Mouse (Mus musculus) thymus, postnatal 10 days (tissue): ENCODE data around the gene Tcf20.

Source experiments
- DNase-seq, 2 experiments: peaks; one replicate each; pipeline ENCODE4 v3.0.0; 2021; ENCODE audit warnings: low spot score in 2 of 2

Gene Tcf20

DNA sequence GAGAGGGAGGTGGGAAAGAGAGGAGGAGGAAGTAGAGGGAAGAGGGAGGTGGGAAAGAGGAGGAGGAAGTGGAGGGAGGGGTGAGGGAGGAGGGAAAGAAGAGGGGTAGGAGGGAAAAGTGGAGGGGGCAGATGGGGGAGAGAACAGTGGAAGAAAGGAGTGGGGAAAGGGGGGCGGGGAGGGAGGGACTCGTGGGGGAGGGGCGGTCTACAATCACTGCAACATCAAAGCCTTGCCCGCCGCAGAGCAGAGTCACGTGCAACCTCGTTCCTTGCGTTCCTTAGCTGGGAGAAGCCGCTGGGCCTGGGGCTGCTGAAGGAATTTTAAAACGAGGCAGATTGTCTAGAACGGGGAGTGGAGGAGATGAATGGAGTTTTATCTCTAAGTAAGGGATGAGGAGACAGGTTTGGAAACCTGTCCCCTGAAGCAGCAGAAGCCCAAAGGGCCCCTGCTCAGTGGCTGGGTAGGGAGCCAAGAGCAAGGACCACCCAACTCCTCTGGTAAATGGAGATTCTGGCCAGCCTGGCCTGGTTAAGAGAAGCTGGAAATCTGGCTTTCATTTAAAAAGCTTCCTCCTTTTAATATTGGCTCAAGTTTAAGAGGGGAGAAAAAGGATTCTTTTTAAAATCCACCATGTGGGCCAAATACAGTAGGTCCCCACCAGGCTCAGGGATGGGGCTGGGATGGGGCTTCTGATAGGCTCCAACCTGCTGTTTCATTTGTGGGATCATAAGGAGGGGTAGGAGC is 62.8 kb downstream of the Tcf20 start:
- no peak for DNase-seq

DNA sequence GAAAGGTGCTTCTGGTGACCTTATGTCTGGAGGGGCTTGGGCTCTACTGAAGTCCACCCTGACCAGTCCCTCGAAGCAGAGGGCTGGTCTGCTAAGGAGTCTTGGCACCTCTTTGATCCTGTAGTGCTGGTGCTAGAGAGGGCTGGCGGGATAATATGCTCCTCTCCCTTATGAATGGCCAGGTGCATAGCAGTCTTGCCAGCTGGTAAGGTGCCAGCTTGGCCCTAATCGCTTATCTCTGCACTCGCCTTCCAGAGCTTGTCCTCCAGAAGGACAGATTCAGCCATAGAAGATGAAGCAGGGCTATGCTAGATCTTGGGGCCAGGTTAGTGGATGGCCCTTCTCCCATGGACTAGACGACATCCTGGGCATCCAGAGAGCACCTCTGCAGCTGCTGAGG is 64.1 kb downstream of the Tcf20 start:
- DNase-seq, result no peak

DNA sequence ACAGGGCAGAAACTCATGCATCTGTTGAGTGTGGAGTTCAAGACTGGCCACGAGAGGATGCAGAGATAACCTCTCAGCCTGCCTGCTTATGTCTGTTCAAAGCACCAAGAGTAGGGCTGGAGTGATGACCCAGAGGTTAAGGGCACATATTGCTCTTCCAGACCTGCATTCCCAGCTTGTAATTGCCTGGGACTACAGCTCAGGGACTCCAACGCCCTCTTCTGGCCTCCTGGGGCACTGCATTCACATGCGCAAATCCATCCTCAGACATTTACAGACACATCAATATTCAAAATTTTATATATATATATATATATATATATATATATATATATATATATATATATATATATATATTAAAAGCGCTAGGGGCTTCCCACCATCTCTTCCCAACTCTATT is 64.9 kb downstream of the Tcf20 start:
- DNase-seq, result no peak

- peak in 1 of 2 experiments; percentile 18 for DNase-seq
These were observed 65.6 kb downstream of the Tcf20 start for GRCm38 (mm10) chr15:82922052-82922451.

DNA sequence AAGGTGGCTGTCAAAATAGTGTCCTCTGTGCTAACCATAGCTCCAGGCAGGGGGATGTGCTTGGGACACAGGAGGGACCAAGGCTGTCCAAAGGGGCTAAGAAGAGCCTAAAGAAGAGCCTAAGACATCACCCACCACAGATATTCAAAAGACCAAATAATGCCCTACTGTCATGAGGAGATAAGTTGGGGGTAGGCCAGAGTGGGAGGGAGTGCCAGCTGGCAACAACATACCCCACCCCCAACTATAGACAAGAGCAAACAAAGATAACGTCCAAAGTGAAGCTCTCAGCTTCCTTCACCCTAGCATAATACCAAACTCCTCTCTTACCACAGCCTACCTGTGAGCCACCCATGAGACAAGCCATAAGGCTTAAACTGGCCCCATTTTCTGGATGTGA is 66.1 kb downstream of the Tcf20 start:
- no peak for DNase-seq

DNA sequence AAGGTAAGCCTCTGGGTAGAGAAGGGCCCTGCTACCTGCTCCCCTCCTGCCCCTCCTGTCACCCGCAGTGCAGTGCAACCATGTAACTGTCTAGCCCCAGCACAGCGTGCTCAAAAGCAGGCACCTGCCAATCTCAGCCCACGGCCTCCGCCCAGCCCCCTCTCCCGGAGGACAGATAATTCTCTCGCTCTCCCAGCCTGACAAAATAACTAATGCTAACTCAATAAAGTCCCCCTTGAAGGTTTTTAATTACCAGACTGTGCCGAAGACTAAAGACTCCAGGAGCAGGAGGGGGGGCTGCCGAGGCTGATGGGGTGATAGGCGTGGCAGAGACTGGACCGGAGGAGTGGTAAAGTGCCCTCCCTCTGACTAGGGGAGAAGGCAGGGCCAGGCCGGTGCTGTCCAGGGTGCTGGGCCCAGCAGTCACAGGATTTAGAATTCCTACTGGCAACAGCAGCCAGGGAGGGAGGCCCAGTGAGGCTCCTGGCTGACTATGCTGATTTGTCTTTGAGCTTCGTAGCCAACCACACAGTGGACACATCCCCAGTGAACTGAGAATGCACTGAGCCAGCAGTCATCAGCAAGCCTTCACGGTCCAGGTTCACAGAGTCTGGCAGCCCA is 66.7 kb downstream of the Tcf20 start:
- DNase-seq, result no peak

DNA sequence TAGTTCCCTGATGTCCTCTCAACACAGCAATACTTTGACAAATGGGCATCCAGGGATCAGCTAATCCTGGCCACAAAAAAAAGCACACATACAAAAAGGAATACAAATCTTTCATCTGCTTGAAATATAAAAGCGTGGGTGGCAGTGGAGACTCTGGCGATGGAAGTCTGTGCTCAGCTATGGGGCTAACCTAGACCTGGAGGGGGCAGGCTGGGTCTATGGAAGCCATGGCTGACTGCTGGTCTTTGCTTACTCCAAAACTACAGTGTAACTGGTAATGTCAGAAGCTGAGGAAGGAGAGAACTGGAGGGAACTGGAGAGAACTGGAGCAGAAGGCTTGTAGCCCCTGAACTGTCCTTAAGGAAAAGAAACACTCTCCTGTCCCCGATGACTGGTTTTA is 69.7 kb downstream of the Tcf20 start:
- DNase-seq, result no peak

GRCm38 (mm10) chr15:82917207-82917844 is 70.3 kb downstream of the Tcf20 start:
- no peak for DNase-seq

GRCm38 (mm10) chr15:82914455-82914854 is 73.2 kb downstream of the Tcf20 start:
- DNase-seq, result no peak

- DNase-seq, result peak; percentile 23 to 37
These were observed 75.7 kb downstream of the Tcf20 start for GRCm38 (mm10) chr15:82911965-82912337.

- DNase-seq, result no peak
These were observed 76.4 kb downstream of the Tcf20 start for GRCm38 (mm10) chr15:82911001-82911964.

GRCm38 (mm10) chr15:82910596-82910995 is 77.1 kb downstream of the Tcf20 start:
- no peak for DNase-seq

DNA sequence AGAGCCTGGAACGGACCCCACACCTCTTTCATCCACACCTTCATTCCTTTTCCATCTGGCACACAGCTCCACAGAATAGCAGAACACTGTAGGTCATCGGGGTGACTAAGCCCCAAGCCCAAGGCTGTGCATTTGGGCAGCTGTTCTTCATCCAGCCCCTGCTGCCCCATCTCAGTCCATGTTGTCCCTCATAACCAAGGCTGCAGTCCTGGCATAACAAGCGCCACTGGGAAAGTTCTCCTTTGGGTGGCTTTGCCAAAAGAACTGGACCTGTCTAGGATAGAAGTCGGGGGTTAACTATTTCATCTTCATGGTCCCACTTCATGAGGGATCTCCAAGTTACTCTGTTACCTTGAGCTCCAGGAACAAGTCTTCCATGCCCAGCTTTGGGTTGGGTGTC is 77.9 kb downstream of the Tcf20 start:
- DNase-seq, result no peak

- no peak for DNase-seq
These were observed 79.2 kb downstream of the Tcf20 start for GRCm38 (mm10) chr15:82908521-82908920.

DNA sequence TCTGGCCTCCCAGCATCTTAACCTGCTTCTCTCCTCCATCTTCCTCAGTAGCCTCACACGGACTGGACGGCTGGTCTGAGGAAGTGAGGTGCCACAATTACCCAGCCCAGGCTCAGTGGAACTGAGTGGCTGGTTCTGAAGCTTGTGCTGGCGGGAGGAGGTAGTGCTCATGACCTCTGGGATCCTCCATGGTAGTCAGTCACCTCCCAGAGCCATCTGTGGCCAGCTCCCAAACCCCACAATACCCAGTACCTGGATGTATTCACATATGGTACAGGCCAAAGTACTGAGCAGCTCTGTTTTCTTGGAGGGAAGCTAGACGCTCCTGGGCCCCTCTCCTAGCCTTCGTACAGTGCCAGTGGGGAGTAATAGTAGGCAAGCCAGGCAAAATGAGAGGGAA is 80.4 kb downstream of the Tcf20 start:
- DNase-seq, result no peak

GRCm38 (mm10) chr15:82906574-82907061 is 81.1 kb downstream of the Tcf20 start:
- no peak for DNase-seq

DNA sequence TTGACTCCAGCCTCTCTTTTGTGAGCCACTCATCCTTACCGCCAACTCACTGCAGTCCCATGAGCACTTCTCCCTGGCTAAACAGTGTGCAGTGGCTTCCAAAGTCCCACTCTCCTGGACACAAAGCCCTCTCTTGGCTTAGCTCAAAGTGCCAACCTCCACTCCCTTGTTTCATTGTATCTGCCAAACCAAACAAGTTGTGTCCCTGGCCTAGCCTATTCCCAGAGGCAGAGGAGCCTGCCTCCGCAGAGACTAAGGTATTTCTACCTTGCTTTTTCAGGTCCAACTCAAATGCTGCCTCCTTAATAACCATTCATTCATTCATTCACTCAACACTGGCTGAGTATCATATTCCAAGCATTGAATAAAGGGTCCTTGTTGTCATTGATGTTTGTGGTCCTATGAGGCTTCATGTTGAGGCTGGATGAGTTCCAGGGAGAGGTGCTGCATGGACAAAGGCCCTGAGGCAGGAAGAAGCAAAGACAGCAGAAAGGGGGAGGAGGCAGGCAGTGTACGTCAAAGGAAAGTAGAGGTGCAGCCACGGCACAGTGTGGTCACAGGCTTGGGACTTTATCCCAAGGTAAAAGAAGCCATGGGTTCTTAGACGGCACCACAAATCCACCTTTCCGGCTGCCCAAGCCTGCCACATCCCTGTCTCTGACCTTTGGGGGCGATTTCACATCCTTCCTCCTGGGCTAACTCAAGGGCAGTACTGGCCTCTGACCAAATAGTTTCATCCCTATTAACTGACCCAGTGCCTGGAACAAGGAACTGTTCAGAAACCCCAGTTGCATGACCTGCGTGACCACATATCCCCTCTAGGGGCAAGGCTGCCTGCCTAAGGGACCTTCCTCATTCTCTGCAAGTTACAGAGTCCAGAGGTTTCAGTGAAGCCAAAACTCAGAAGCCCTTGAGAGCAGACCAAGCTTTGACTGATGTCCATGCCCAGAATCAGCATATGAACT is 82.0 kb downstream of the Tcf20 start:
- DNase-seq, result no peak

DNA sequence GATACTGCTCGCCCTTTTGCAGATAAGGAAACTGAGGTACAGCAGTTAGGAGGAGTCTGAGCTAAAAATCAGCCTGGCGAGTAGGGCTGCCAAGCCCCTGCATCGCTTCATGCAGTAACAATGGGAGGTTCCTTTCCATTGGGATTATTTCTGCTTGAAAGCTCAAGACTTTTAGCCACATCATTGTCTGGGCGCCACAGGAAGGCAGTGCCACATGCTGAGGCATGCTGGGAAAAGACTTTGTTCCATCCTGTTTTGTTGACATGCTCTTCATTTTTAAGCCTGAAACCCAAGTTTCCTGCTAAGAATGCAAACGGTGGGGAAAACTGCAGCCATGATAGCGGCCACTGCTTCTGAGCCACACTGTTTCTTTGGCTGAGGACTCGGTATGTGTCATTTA is 83.1 kb downstream of the Tcf20 start:
- no peak for DNase-seq

- no peak for DNase-seq
These were observed 85.2 kb downstream of the Tcf20 start for GRCm38 (mm10) chr15:82902521-82902920.

- no peak for DNase-seq
These were observed 86.4 kb downstream of the Tcf20 start for GRCm38 (mm10) chr15:82901306-82901705.

DNA sequence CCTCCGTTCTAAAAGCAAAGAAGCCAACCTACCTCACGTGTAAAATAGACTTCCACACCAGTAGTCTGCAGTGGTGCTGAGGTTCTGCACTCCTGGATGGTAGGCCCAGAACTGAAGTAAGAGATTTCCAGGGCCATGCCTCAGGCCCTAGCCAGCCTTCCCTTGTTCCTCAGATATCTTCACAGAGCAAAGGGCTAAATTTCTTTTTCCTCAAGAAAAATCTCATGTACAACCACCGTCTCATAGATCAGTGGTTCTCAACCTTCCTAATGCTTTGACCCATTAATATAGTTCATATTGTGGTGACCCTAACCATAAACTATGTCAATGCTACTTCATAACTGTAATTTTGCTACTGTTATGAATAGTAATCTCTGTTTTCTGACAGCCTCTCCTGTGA is 87.3 kb downstream of the Tcf20 start:
- no peak for DNase-seq
